Mouse (Mus musculus) midbrain, postnatal 0 days (tissue): ENCODE data around the gene Gm49336. TPM values are rescaled to one million over a fixed set of nuclear protein-coding genes. Genes with fewer than 3 reads are reported as not detected.

Experiments used
- ATAC-seq: fragments of 200-750 bp; cut with Nextera tagmentation; 2 replicates; pipeline ENCODE4 v1.8.0; 2017; ENCODE audit warnings: moderate number of reproducible peaks, mild to moderate bottlenecking, moderate TSS enrichment, moderate library complexity; ENCODE audit not compliant: low FRiP score
- DNase-seq: peaks from one replicate; pipeline ENCODE4 v3.0.0-alpha.2; 2015; ENCODE audit warnings: low spot score
- H3K27ac ChIP-seq: fragments of 300-500 bp; sonication (generic); 2 replicates; pipeline ENCODE4 v1.5.1; 2014; ENCODE audit warnings: low read depth, mild to moderate bottlenecking, low read length, mixed read lengths
- H3K27me3 ChIP-seq: fragments of 300-500 bp; sonication (generic); 2 replicates; pipeline ENCODE4 v1.6.1; 2014; ENCODE audit warnings: low read length, control low read depth, mixed read lengths; ENCODE audit not compliant: insufficient read depth
- H3K36me3 ChIP-seq: fragments of 300-500 bp; sonication (generic); 2 replicates; pipeline ENCODE4 v1.6.1; 2014; ENCODE audit warnings: low read length, control low read depth, mixed read lengths; ENCODE audit not compliant: insufficient read depth
- H3K4me1 ChIP-seq: fragments of 300-500 bp; sonication (generic); 2 replicates; pipeline ENCODE4 v1.6.1; 2014; ENCODE audit warnings: mild to moderate bottlenecking, control low read depth, antibody characterized with exemption, low read length, mixed read lengths; ENCODE audit not compliant: insufficient read depth
- H3K4me2 ChIP-seq: fragments of 300-500 bp; sonication (generic); 2 replicates; pipeline ENCODE4 v1.6.1; 2014; ENCODE audit warnings: low read depth, mild to moderate bottlenecking, low read length, mixed read lengths; ENCODE audit not compliant: poor library complexity, severe bottlenecking
- H3K4me3 ChIP-seq: fragments of 300-500 bp; sonication (generic); 2 replicates; pipeline ENCODE4 v1.5.1; 2014; ENCODE audit warnings: low read depth, mild to moderate bottlenecking, low read length, moderate library complexity
- H3K9ac ChIP-seq: fragments of 300-500 bp; sonication (generic); replicated peaks from 2 replicates; pipeline ENCODE4 v1.6.1; 2014; ENCODE audit warnings: mild to moderate bottlenecking, low read length, moderate library complexity, mixed read lengths; ENCODE audit not compliant: poor library complexity, severe bottlenecking
- H3K9me3 ChIP-seq: fragments of 300-500 bp; sonication (generic); 2 replicates; pipeline ENCODE4 v1.6.1; 2016; ENCODE audit warnings: low read length, control low read depth
- CTCF ChIP-seq: IDR thresholded peaks from 2 replicates; pipeline ENCODE4 v1.5.1; 2016; ENCODE audit warnings: antibody characterized with exemption, mild to moderate bottlenecking
- WGBS: fragments of 180-500 bp; shearing (Covaris S2); extraction: QIAGEN DNeasy Blood & Tissue Kit; methylation state at CpG from one replicate; pipeline ENCODE4 v1.1.7; 2014; 5-methylcytosine and 5-hydroxymethylcytosine counted together
- polyA plus RNA-seq: library from polyadenylated mRNA; unstranded; fragments of >200 nt; fragmentation: Nextera tagmentation; extraction: Ambion mirVana; gene quantifications from 2 replicates; pipeline ENCODE4 v1.2.1, GENCODE M21; 2015
- total RNA-seq: library from RNA; depleted of rRNA; stranded (reverse); fragments of >200 nt; gene quantifications from 2 replicates; pipeline ENCODE4 v1.2.3, GENCODE M21; 2014

The Gm49336 gene
- total and polyA plus RNA-seq, 2 experiments from 2014 or later: 36.9 to 115 TPM

DNA sequence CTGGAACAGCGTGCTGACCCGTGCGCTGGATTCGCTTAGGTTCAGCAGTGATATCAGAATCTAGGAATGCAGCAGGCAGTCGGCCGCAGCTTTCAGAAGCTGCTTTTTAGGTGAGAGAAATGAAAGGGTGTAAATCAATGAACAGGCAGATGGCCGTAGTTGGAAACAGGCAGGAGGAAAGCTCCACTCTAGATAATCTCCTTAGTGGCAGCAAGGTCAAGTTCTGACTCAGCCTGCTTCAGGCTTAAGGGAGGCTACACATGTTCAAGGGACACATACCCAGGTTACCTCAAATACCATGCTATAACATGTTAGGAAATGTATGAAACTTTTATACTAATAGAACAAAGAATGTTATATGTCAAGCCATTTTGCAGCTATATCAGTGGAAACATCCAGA is 11.0 kb upstream of the Gm49336 start:
- H3K4me1 ChIP-seq: no peaks in the 10 kb centered on the region
- H3K27me3 ChIP-seq: no peaks in the 10 kb centered on the region
- TF ChIP-seq CTCF: no peak
- no peak overlapping the region for H3K27ac ChIP-seq
- no peak for ATAC-seq
- H3K4me2 ChIP-seq: no peak overlapping the region
- DNase-seq: no peak
- no peaks in the 10 kb centered on the region for H3K36me3 ChIP-seq
- H3K9me3 ChIP-seq: no peaks in the 10 kb centered on the region
- 72% methylated on average over 7 of the region's 7 CpGs for WGBS
- no peak overlapping the region for H3K9ac ChIP-seq
- no peak overlapping the region for H3K4me3 ChIP-seq

DNA sequence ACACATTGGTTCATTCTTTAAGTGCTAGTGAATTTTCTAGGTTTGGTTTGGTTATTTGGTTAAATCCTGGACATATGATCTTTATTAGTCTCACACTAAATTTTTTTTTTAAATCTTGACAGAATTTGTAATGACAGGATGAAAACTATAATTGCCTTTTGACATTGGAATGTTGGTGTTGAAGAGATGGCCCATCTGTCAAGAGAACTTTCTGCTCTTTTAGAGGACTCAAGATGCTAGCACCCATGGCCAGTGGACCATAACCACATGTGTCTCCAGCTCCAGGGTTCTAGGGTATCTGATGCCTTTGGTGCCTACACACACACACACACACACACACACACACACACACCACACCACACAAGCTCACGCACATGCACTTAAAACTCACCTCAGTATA is 6.5 kb upstream of the Gm49336 start:
- H3K4me3 ChIP-seq: no peak overlapping the region
- DNase-seq: no peak
- H3K27ac ChIP-seq: no peak overlapping the region
- no peak overlapping the region for H3K4me2 ChIP-seq
- H3K36me3 ChIP-seq: no peaks in the 10 kb centered on the region
- H3K9ac ChIP-seq: no peak overlapping the region
- 93% methylated on average over 1 of the region's 1 CpGs for WGBS
- H3K9me3 ChIP-seq: no peaks in the 10 kb centered on the region
- H3K27me3 ChIP-seq: no peaks in the 10 kb centered on the region
- ATAC-seq: no peak
- TF ChIP-seq CTCF: no peak
- H3K4me1 ChIP-seq: no peaks in the 10 kb centered on the region

DNA sequence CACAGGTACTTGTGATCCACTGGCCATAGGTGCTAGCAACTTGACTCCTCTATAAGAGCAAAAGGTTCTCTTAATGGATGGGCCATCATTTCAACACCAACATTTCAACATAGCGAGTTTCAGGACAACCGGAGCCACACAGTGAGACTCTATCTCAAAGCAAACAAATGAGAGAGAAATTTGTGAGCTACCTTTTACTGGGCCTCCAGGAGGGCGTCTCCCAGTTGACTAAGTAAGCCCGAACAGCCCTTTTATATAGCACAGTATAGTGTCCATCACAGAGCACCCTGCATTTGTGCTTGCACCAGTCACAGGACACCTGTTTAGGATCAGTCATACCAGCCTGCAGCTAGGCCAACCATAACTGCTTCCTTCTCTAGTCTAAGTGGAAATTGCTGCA is 5.8 kb upstream of the Gm49336 start:
- Histone ChIP-seq H3K4me3 (no peak overlapping the region), H3K9me3 (no peaks in the 10 kb centered on the region), H3K4me1 (no peaks in the 10 kb centered on the region), H3K9ac (no peak overlapping the region), H3K27ac (no peak overlapping the region), H3K27me3 (no peaks in the 10 kb centered on the region), H3K4me2 (no peak overlapping the region), H3K36me3 (no peaks in the 10 kb centered on the region)
- 79% methylated on average over 4 of the region's 4 CpGs for WGBS
- no peak for TF ChIP-seq CTCF
- no peak for ATAC-seq
- no peak for DNase-seq

DNA sequence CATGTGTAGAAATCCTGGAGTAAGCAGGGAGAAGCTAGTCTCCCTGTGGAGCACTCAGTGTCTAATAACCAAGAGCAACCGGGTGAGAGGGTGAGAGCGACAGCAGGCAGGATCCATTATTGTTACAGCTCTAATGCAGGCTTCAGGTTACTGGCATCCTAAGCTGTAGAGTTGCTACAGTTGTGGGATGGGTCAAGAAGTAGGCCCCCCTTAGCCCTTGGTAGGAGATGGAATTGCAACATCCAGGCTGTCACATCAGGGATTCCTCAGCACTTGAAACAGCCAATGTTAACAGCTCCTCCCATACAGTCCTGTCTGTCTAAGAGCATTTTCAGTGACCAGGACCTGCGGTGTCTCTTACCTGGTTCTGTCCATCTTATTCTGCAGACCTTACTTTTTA is 5.0 kb upstream of the Gm49336 start:
- H3K4me1 ChIP-seq: no peaks in the 10 kb centered on the region
- ATAC-seq (no peak), DNase-seq (no peak)
- no peaks in the 10 kb centered on the region for H3K9me3 ChIP-seq
- no peaks in the 10 kb centered on the region for H3K27me3 ChIP-seq
- no peak overlapping the region for H3K27ac ChIP-seq
- no peak overlapping the region for H3K4me2 ChIP-seq
- 24% methylated on average over 3 of the region's 3 CpGs for WGBS
- TF ChIP-seq CTCF: no peak
- no peaks in the 10 kb centered on the region for H3K36me3 ChIP-seq
- no peak overlapping the region for H3K4me3 ChIP-seq
- H3K9ac ChIP-seq: peak overlapping the region; percentile 19; the same call in 1 of the 2 replicates

DNA sequence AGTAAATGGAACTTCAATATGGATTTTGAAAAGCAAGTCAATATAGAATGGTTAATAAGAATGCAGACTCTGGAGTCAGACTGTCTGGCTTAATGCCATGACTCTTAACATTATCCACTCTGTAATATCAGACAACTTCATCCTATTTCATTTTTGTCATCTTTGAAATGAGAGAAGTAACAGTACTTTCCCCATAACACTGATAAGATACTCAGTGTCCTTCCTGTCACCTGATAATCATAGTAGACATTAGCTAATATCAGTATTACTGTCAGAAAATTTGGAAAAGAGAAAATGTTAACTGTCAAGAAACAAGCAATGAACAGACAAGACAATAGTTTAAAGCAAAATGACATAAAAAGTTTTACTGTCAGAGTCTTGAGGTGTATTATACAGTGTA is 3.5 kb upstream of the Gm49336 start:
- H3K4me1 ChIP-seq: peaks cover 2% of the 10 kb centered on the region; the same call in 1 of the 2 replicates
- no peak for TF ChIP-seq CTCF
- no peak for ATAC-seq

DNA sequence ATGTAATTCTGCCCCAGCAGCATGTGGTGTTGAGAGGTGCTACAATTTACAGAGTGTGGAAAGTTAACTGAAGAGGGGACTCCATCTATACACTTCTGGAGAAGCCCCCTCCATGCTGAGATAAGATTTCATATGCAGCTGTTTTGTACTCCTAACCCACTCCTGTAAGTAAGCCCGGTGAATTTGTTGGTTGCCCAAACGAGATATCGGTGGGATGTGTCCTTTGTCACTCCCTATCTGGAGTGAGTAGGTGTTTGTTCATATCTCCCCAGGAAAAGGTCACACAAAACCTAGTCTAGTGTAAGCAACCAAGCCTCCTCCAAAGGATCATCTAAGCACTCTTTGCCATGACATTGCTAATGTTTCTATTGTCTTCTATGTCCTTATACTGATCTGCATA is 2.2 kb upstream of the Gm49336 start:
- no peak overlapping the region for H3K4me3 ChIP-seq
- 93% methylated on average over 3 of the region's 3 CpGs for WGBS
- H3K27ac ChIP-seq: no peak overlapping the region
- no peak for DNase-seq
- no peak overlapping the region for H3K4me2 ChIP-seq
- no peaks in the 10 kb centered on the region for H3K27me3 ChIP-seq
- ATAC-seq: no peak
- TF ChIP-seq CTCF: no peak
- peaks cover 3% of the 10 kb centered on the region; the same call in 1 of the 2 replicates for H3K4me1 ChIP-seq
- no peaks in the 10 kb centered on the region for H3K9me3 ChIP-seq
- no peaks in the 10 kb centered on the region for H3K36me3 ChIP-seq
- no peak overlapping the region for H3K9ac ChIP-seq

More for the DNA sequence above, 3.5 kb upstream of the Gm49336 start:
- Histone ChIP-seq H3K27me3 (no peaks in the 10 kb centered on the region), H3K27ac (no peak overlapping the region), H3K36me3 (no peaks in the 10 kb centered on the region), H3K4me2 (no peak overlapping the region), H3K9me3 (no peaks in the 10 kb centered on the region), H3K9ac (no peak overlapping the region), H3K4me3 (no peak overlapping the region)
- no peak for DNase-seq
